Mouse (Mus musculus) MEL (cell line): ENCODE data around the gene Tspan32.

Experiments used
- CTCF ChIP-seq, 3 experiments: IDR thresholded peaks in 2 of 3; conservative IDR thresholded peaks in 1 of 3; 2 replicates each; pipeline ENCODE4 v1.5.1; 2011 to 2012; ENCODE audit warnings: low read length in 3 of 3, low read depth in 2 of 3, mild to moderate bottlenecking in 2 of 3, improper control_type of control experiment in 1 of 3, inconsistent platforms in 1 of 3, mixed read lengths in 1 of 3, moderate library complexity in 1 of 3; ENCODE audit not compliant: control insufficient read depth in 1 of 3, insufficient read depth in 1 of 3, poor library complexity in 1 of 3, severe bottlenecking in 1 of 3
- KAT2A ChIP-seq: conservative IDR thresholded peaks from 2 replicates; pipeline ENCODE4 v1.6.1; 2012; ENCODE audit warnings: low read depth, low read length, improper control_type of control experiment, inconsistent platforms
- POLR2A ChIP-seq, 2 experiments: IDR thresholded peaks; 2 replicates each; pipeline ENCODE4 v1.6.1; 2011 to 2012; ENCODE audit warnings: low read length in 2 of 2, mild to moderate bottlenecking in 2 of 2, control low read depth in 1 of 2, improper control_type of control experiment in 1 of 2, low read depth in 1 of 2, moderate library complexity in 1 of 2; ENCODE audit not compliant: control insufficient read depth in 1 of 2, insufficient read depth in 1 of 2, poor library complexity in 1 of 2

GRCm38 (mm10) chr7:142967884-142968808 lies 36.7 kb upstream of the Tspan32 start:
- no peak for TF ChIP-seq KAT2A
- no peak for TF ChIP-seq POLR2A (IDR thresholded peaks at IDR 0.05; ENCODE audit: control insufficient read depth in 1 of 2, insufficient read depth in 1 of 2, low read depth in 1 of 2, low read length in 2 of 2, poor library complexity in 1 of 2)
- TF ChIP-seq CTCF (IDR thresholded peaks at IDR 0.05 in 2 of 3, conservative IDR thresholded peaks at IDR 0.05 in 1 of 3; ENCODE audit: control insufficient read depth in 1 of 3, insufficient read depth in 1 of 3, low read depth in 2 of 3, low read length in 3 of 3, poor library complexity in 1 of 3, severe bottlenecking in 1 of 3), result no peak
